10 mouse cellular contexts compared by ENCODE assay signal in genomic region chr7:143123876-143124669, GRCm38 (mm10). TPM values are rescaled to one million over a fixed set of nuclear protein-coding genes. Genes with fewer than 3 reads are reported as not detected.
DNase-seq lines count a peak whose midpoint lies in the region; ATAC-seq and TF ChIP-seq lines count a peak whose summit lies in the region.
"Had no signal": no experiment of that assay in that cellular context is flagged by ENCODE, and none has a peak within 500 bp of the region (broad histone marks: within the 10 kb centered on the region; RNA-seq: fewer than 3 reads in every experiment).

No protein-coding gene starts in this region.

- intact Hi-C loops in left cerebral cortex, adult 2 months (cut with DNase I), result no loop called here

- peak; percentile 14 for DNase-seq in midbrain, embryonic 14.5 days
- peak; percentile 54 for DNase-seq in fibroblast of lung, adult 2 months (ENCODE audit: low read depth)
- DNase-seq in hindbrain, embryonic 11.5 days (ENCODE audit: low spot score), result peak; percentile 36
- peak; percentile 77 for DNase-seq in limb, embryonic 14.5 days (ENCODE audit: low spot score)
- peak; percentile 22 to 30 for DNase-seq in urinary bladder, postnatal 36 days (ENCODE audit: low spot score in 2 of 2)
- DNase-seq in left cerebral cortex, adult 2 months (ENCODE audit: extremely low spot score in 1 of 2, low spot score in 2 of 2), result no peak
- no peak for DNase-seq in layer of hippocampus, adult 2 months (ENCODE audit: low spot score in 2 of 2)

- no peak for TF ChIP-seq POLR2A in limb, embryonic 14.5 days (IDR thresholded peaks at IDR 0.05; ENCODE audit: borderline replicate concordance, extremely low read depth, insufficient read depth, insufficient read length)

- H3K9me3 ChIP-seq in midbrain, embryonic 14.5 days (ENCODE audit: control insufficient read depth, low read length), result no peaks in the 10 kb centered on the region
- no peaks in the 10 kb centered on the region for H3K9me3 ChIP-seq in midbrain, embryonic 15.5 days
- H3K9me3 ChIP-seq in hindbrain, embryonic 11.5 days (ENCODE audit: control insufficient read depth, low read length), result no peaks in the 10 kb centered on the region
- H3K9me3 ChIP-seq in limb, embryonic 14.5 days (ENCODE audit: control insufficient read depth, low read length), result no peaks in the 10 kb centered on the region
- H3K9me3 ChIP-seq: liver, embryonic 15.5 days had no signal

- no peak overlapping the region for H3K9ac ChIP-seq in midbrain, embryonic 14.5 days (replicated peaks; ENCODE audit: low read length)
- no peak overlapping the region; the same call in 1 of the 2 replicates for H3K9ac ChIP-seq in midbrain, embryonic 15.5 days
- H3K9ac ChIP-seq in hindbrain, embryonic 11.5 days (ENCODE audit: low read depth, low read length), result no peak overlapping the region
- H3K9ac ChIP-seq in limb, embryonic 14.5 days (ENCODE audit: low read depth, low read length, severe bottlenecking), result no peak overlapping the region
- H3K9ac ChIP-seq: liver, embryonic 15.5 days had no signal

- no peaks in the 10 kb centered on the region for H3K4me1 ChIP-seq in midbrain, embryonic 14.5 days (ENCODE audit: control insufficient read depth, insufficient read depth, low read length)
- H3K4me1 ChIP-seq in midbrain, embryonic 15.5 days, result no peaks in the 10 kb centered on the region; the same call in 1 of the 2 replicates
- peaks cover 3% of the 10 kb centered on the region; the same call in 1 of the 2 replicates for H3K4me1 ChIP-seq in hindbrain, embryonic 11.5 days (replicated peaks; ENCODE audit: control insufficient read depth, insufficient read depth, low read length)
- H3K4me1 ChIP-seq in limb, embryonic 14.5 days (ENCODE audit: control insufficient read depth, insufficient read depth, low read length), result peaks cover 24% of the 10 kb centered on the region
- H3K4me1 ChIP-seq: liver, embryonic 15.5 days had no signal

- no peak overlapping the region for H3K4me3 ChIP-seq in midbrain, embryonic 14.5 days (replicated peaks; ENCODE audit: low read depth, low read length)
- H3K4me3 ChIP-seq in midbrain, embryonic 15.5 days, result no peak overlapping the region
- H3K4me3 ChIP-seq in hindbrain, embryonic 11.5 days (ENCODE audit: low read depth, low read length), result no peak overlapping the region
- H3K4me3 ChIP-seq in limb, embryonic 14.5 days (replicated peaks; ENCODE audit: low read length), result no peak overlapping the region
- H3K4me3 ChIP-seq in left cerebral cortex, adult 2 months, result no peak overlapping the region
- H3K4me3 ChIP-seq in layer of hippocampus, adult 2 months, result no peak overlapping the region
- H3K4me3 ChIP-seq: liver, embryonic 15.5 days had no signal

- no peak overlapping the region for H3K27ac ChIP-seq in midbrain, embryonic 14.5 days (replicated peaks; ENCODE audit: low read depth, low read length)
- H3K27ac ChIP-seq in midbrain, embryonic 15.5 days, result no peak overlapping the region
- no peak overlapping the region for H3K27ac ChIP-seq in hindbrain, embryonic 11.5 days (ENCODE audit: low read depth, low read length)
- H3K27ac ChIP-seq in limb, embryonic 14.5 days (replicated peaks; ENCODE audit: low read depth, low read length), result peak overlapping the region; percentile 48; the same call in 1 of the 2 replicates
- no peak overlapping the region for H3K27ac ChIP-seq in left cerebral cortex, adult 2 months
- no peak overlapping the region for H3K27ac ChIP-seq in layer of hippocampus, adult 2 months
- H3K27ac ChIP-seq: liver, embryonic 15.5 days had no signal

- no peaks in the 10 kb centered on the region for H3K27me3 ChIP-seq in midbrain, embryonic 14.5 days (ENCODE audit: control insufficient read depth, insufficient read depth, low read length)
- H3K27me3 ChIP-seq in midbrain, embryonic 15.5 days (replicated peaks), result no peaks in the 10 kb centered on the region
- H3K27me3 ChIP-seq in hindbrain, embryonic 11.5 days (ENCODE audit: control insufficient read depth, insufficient read depth, low read length), result no peaks in the 10 kb centered on the region
- H3K27me3 ChIP-seq in limb, embryonic 14.5 days (ENCODE audit: control insufficient read depth, insufficient read depth, low read length), result no peaks in the 10 kb centered on the region
- H3K27me3 ChIP-seq: liver, embryonic 15.5 days; Patski had no signal

- H3K36me3 ChIP-seq in midbrain, embryonic 14.5 days (ENCODE audit: control insufficient read depth, insufficient read depth, low read length), result no peaks in the 10 kb centered on the region
- H3K36me3 ChIP-seq in midbrain, embryonic 15.5 days (replicated peaks), result no peaks in the 10 kb centered on the region
- H3K36me3 ChIP-seq in hindbrain, embryonic 11.5 days (ENCODE audit: control insufficient read depth, insufficient read depth, low read length), result no peaks in the 10 kb centered on the region
- H3K36me3 ChIP-seq in limb, embryonic 14.5 days (ENCODE audit: control insufficient read depth, insufficient read depth, low read length), result no peaks in the 10 kb centered on the region
- H3K36me3 ChIP-seq: liver, embryonic 15.5 days had no signal

- no peak for TF ChIP-seq CTCF in left cerebral cortex, adult 2 months (IDR thresholded peaks at IDR 0.05)
- TF ChIP-seq CTCF in layer of hippocampus, adult 2 months (conservative IDR thresholded peaks at IDR 0.05), result no peak

- no peak for ATAC-seq in midbrain, embryonic 14.5 days (ENCODE audit: low FRiP score, low TSS enrichment)
- ATAC-seq in midbrain, embryonic 15.5 days (replicated peaks), result no peak
- peak; percentile 45; the same call in 1 of the 2 replicates for ATAC-seq in hindbrain, embryonic 11.5 days (ENCODE audit: low FRiP score)
- peak; percentile 86 for ATAC-seq in limb, embryonic 14.5 days (ENCODE audit: low FRiP score, low read depth)
- ATAC-seq: Patski had no signal

- no peak overlapping the region for H3K4me2 ChIP-seq in midbrain, embryonic 14.5 days (ENCODE audit: low read length)
- H3K4me2 ChIP-seq in midbrain, embryonic 15.5 days, result no peak overlapping the region
- no peak overlapping the region for H3K4me2 ChIP-seq in hindbrain, embryonic 11.5 days (replicated peaks; ENCODE audit: low read depth, low read length)
- no peak overlapping the region for H3K4me2 ChIP-seq in limb, embryonic 14.5 days (replicated peaks; ENCODE audit: low read depth, low read length, severe bottlenecking)
- H3K4me2 ChIP-seq: liver, embryonic 15.5 days had no signal

- 14% methylated on average over 6 of the region's 6 CpGs for WGBS in midbrain, embryonic 14.5 days
- 15% methylated on average over 6 of the region's 6 CpGs for WGBS in midbrain, embryonic 15.5 days
- 10% methylated on average over 6 of the region's 6 CpGs for WGBS in hindbrain, embryonic 11.5 days
- WGBS in limb, embryonic 14.5 days, result 12% methylated on average over 6 of the region's 6 CpGs

RNA-seq across cellular contexts. Expression of gene Kcnq1, which starts 17.9 kb away (rescaled TPM):
- 1.2 and 2.0 TPM in 2 replicates for polyA plus RNA-seq in midbrain, embryonic 14.5 days (2014; fragmentation: Nextera tagmentation; extraction: Ambion mirVana)
- 1.3 and 1.8 TPM in 2 replicates for polyA plus RNA-seq in midbrain, embryonic 15.5 days (2015; fragmentation: Nextera tagmentation; extraction: Ambion mirVana)
- polyA plus RNA-seq in hindbrain, embryonic 11.5 days (2014; fragmentation: Nextera tagmentation; extraction: Ambion mirVana), result 1.7 and 2.5 TPM in 2 replicates
- polyA plus RNA-seq in limb, embryonic 14.5 days (2012; rRNA removed), result 1.7 and 2.7 TPM in 2 replicates
- polyA plus RNA-seq in limb, embryonic 14.5 days (2014; fragmentation: Nextera tagmentation; extraction: Ambion mirVana), result 1.3 and 1.5 TPM in 2 replicates
- 1 to 10 TPM in 1 of 2 experiments, under 1 TPM in 1; 0.61 to 1.2 TPM for total RNA-seq in left cerebral cortex, adult 2 months (2021)
- total RNA-seq in layer of hippocampus, adult 2 months (2021), result under 1 TPM; 0.29 to 0.97 TPM

RNA-seq across cellular contexts. Expression of gene Trpm5, which starts 29.6 kb away (rescaled TPM):
- 0.40 and 1.3 TPM in 2 replicates for polyA plus RNA-seq in midbrain, embryonic 14.5 days (2014; fragmentation: Nextera tagmentation; extraction: Ambion mirVana)
- 1.3 and 1.6 TPM in 2 replicates for polyA plus RNA-seq in midbrain, embryonic 15.5 days (2015; fragmentation: Nextera tagmentation; extraction: Ambion mirVana)
- polyA plus RNA-seq in hindbrain, embryonic 11.5 days (2014; fragmentation: Nextera tagmentation; extraction: Ambion mirVana), result 0.27 and 0.88 TPM in 2 replicates
- 63.4 and 71.2 TPM in 2 replicates for polyA plus RNA-seq in limb, embryonic 14.5 days (2012; rRNA removed)
- polyA plus RNA-seq in limb, embryonic 14.5 days (2014; fragmentation: Nextera tagmentation; extraction: Ambion mirVana), result 24.1 and 24.2 TPM in 2 replicates
- not detected for total RNA-seq in left cerebral cortex, adult 2 months (2021)
- total RNA-seq in layer of hippocampus, adult 2 months (2021), result not detected

RNA-seq across cellular contexts. Expression of gene Tssc4, which starts 55.0 kb away (rescaled TPM):
- 70.4 and 102 TPM in 2 replicates for polyA plus RNA-seq in midbrain, embryonic 14.5 days (2014; fragmentation: Nextera tagmentation; extraction: Ambion mirVana)
- 103 and 114 TPM in 2 replicates for polyA plus RNA-seq in midbrain, embryonic 15.5 days (2015; fragmentation: Nextera tagmentation; extraction: Ambion mirVana)
- 59.0 and 63.8 TPM in 2 replicates for polyA plus RNA-seq in hindbrain, embryonic 11.5 days (2014; fragmentation: Nextera tagmentation; extraction: Ambion mirVana)
- 130 and 174 TPM in 2 replicates for polyA plus RNA-seq in limb, embryonic 14.5 days (2012; rRNA removed)
- polyA plus RNA-seq in limb, embryonic 14.5 days (2014; fragmentation: Nextera tagmentation; extraction: Ambion mirVana), result 65.0 and 67.0 TPM in 2 replicates
- 10 to 100 TPM; 38.0 to 41.5 TPM for total RNA-seq in left cerebral cortex, adult 2 months (2021)
- 10 to 100 TPM; 38.5 to 41.4 TPM for total RNA-seq in layer of hippocampus, adult 2 months (2021)

Comparison
In these comparisons a context has a peak if more than half of its experiments do, and no peak if none do; other contexts are left out.
1. ATAC-seq: peak in hindbrain, embryonic 11.5 days (single experiment) and limb, embryonic 14.5 days (single experiment); none in midbrain, embryonic 14.5 days (single experiment) and midbrain, embryonic 15.5 days (single experiment).
2. DNase-seq: peak in midbrain, embryonic 14.5 days (single experiment), fibroblast of lung, adult 2 months (single experiment), hindbrain, embryonic 11.5 days (single experiment), limb, embryonic 14.5 days (single experiment) and urinary bladder, postnatal 36 days (2 of 2); none in left cerebral cortex, adult 2 months (0 of 2) and layer of hippocampus, adult 2 months (0 of 2).